ENCODE assay signal across 24 mouse cellular contexts in genomic region chr13:111903361-111903760, GRCm38 (mm10).
DNase-seq lines count a peak whose midpoint lies in the region; ATAC-seq and TF ChIP-seq lines count a peak whose summit lies in the region.
"Had no signal": no experiment of that assay in that cellular context is flagged by ENCODE, and none has a peak within 500 bp of the region (broad histone marks: within the 10 kb centered on the region; RNA-seq: fewer than 3 reads in every experiment).

No protein-coding gene starts in this region.

- no peak for TF ChIP-seq POLR2A in heart, adult 2 months (IDR thresholded peaks at IDR 0.05; ENCODE audit: insufficient read depth, low read depth, low read length)

- no peak for ATAC-seq in liver, embryonic 14.5 days (ENCODE audit: insufficient read depth)
- ATAC-seq in liver, embryonic 12.5 days = no peak
- ATAC-seq: forebrain, embryonic 14.5 days; forebrain, postnatal 0 days; hindbrain, postnatal 0 days; inflammation-experienced regulatory T-cells, adult 6 months had no signal

- H3K79me2 ChIP-seq in heart, adult 2 months (replicated peaks; ENCODE audit: control insufficient read depth, insufficient read depth, low read length) = no peaks in the 10 kb centered on the region

- H3K36me3 ChIP-seq in heart, embryonic 10.5 days = no peaks in the 10 kb centered on the region
- H3K36me3 ChIP-seq in heart, adult 2 months (ENCODE audit: control insufficient read depth, insufficient read depth, low read length) = no peaks in the 10 kb centered on the region
- no peaks in the 10 kb centered on the region for H3K36me3 ChIP-seq in liver, embryonic 14.5 days (replicated peaks; ENCODE audit: control insufficient read depth, insufficient read depth, low read depth)
- no peaks in the 10 kb centered on the region for H3K36me3 ChIP-seq in liver, embryonic 12.5 days
- H3K36me3 ChIP-seq: embryonic facial prominence, embryonic 12.5 days; embryonic facial prominence, embryonic 15.5 days; heart, embryonic 13.5 days had no signal

- no peak for TF ChIP-seq EP300 in heart, adult 2 months (IDR thresholded peaks at IDR 0.05; ENCODE audit: insufficient read depth, low read depth, low read length)
- TF ChIP-seq EP300 in liver, embryonic 14.5 days (IDR thresholded peaks at IDR 0.05; ENCODE audit: low read depth) = no peak

- H3K4me2 ChIP-seq in liver, embryonic 14.5 days (ENCODE audit: low read depth) = no peak overlapping the region
- H3K4me2 ChIP-seq in liver, embryonic 12.5 days = no peak overlapping the region
- H3K4me2 ChIP-seq: embryonic facial prominence, embryonic 12.5 days; embryonic facial prominence, embryonic 15.5 days; heart, embryonic 13.5 days; hindbrain, embryonic 14.5 days had no signal

- no peak overlapping the region for H3K4me3 ChIP-seq in heart, embryonic 10.5 days
- H3K4me3 ChIP-seq in heart, adult 2 months = no peak overlapping the region
- H3K4me3 ChIP-seq in liver, embryonic 14.5 days (ENCODE audit: insufficient read depth in 1 of 2, low read depth in 2 of 2, low read length in 2 of 2) = no peak overlapping the region
- H3K4me3 ChIP-seq in liver, embryonic 12.5 days = no peak overlapping the region
- H3K4me3 ChIP-seq: embryonic facial prominence, embryonic 12.5 days; embryonic facial prominence, embryonic 15.5 days; gastrocnemius, adult 2 months; heart, embryonic 13.5 days had no signal

- H3K27me3 ChIP-seq in heart, embryonic 10.5 days (ENCODE audit: insufficient read depth, poor library complexity, severe bottlenecking) = no peaks in the 10 kb centered on the region
- no peaks in the 10 kb centered on the region for H3K27me3 ChIP-seq in heart, adult 2 months (ENCODE audit: control insufficient read depth, insufficient read depth, low read length)
- no peaks in the 10 kb centered on the region for H3K27me3 ChIP-seq in liver, embryonic 14.5 days (ENCODE audit: control insufficient read depth, insufficient read depth, low read length)
- H3K27me3 ChIP-seq in liver, embryonic 12.5 days (replicated peaks) = no peaks in the 10 kb centered on the region
- H3K27me3 ChIP-seq: embryonic facial prominence, embryonic 12.5 days; embryonic facial prominence, embryonic 15.5 days; heart, embryonic 13.5 days had no signal

- TF ChIP-seq CTCF in heart, adult 2 months (IDR thresholded peaks at IDR 0.05) = no peak
- no peak for TF ChIP-seq CTCF in liver, embryonic 14.5 days (IDR thresholded peaks at IDR 0.05; ENCODE audit: low read depth)

- no peak overlapping the region for H3K9ac ChIP-seq in heart, adult 2 months (ENCODE audit: low read depth, low read length)
- H3K9ac ChIP-seq in liver, embryonic 14.5 days (replicated peaks) = no peak overlapping the region
- no peak overlapping the region for H3K9ac ChIP-seq in liver, embryonic 12.5 days
- H3K9ac ChIP-seq: embryonic facial prominence, embryonic 12.5 days; embryonic facial prominence, embryonic 15.5 days; forebrain, postnatal 0 days; heart, embryonic 13.5 days; hindbrain, embryonic 14.5 days had no signal

- WGBS in heart, embryonic 10.5 days = 43% methylated on average over 2 of the region's 2 CpGs
- WGBS in heart, adult 2 months = 81% methylated on average over 2 of the region's 2 CpGs
- WGBS in liver, embryonic 14.5 days (ENCODE audit: insufficient replicate concordance) = 79% methylated on average over 2 of the region's 2 CpGs
- 76% methylated on average over 2 of the region's 2 CpGs for WGBS in liver, embryonic 12.5 days (ENCODE audit: insufficient replicate concordance)

- H3K9me3 ChIP-seq in heart, embryonic 10.5 days = no peaks in the 10 kb centered on the region
- no peaks in the 10 kb centered on the region for H3K9me3 ChIP-seq in liver, embryonic 14.5 days (ENCODE audit: control insufficient read depth, low read length)
- no peaks in the 10 kb centered on the region for H3K9me3 ChIP-seq in liver, embryonic 12.5 days (replicated peaks)
- H3K9me3 ChIP-seq: embryonic facial prominence, embryonic 12.5 days; embryonic facial prominence, embryonic 15.5 days; heart, embryonic 13.5 days had no signal

- peaks cover 21% of the 10 kb centered on the region for H3K4me1 ChIP-seq in heart, embryonic 10.5 days
- H3K4me1 ChIP-seq in heart, adult 2 months (ENCODE audit: control insufficient read depth, insufficient read depth, low read length) = peaks cover 3% of the 10 kb centered on the region
- peaks cover 14 to 16% of the 10 kb centered on the region in 2 experiments for H3K4me1 ChIP-seq in liver, embryonic 14.5 days (replicated peaks; ENCODE audit: control insufficient read depth in 2 of 2, insufficient read depth in 2 of 2, low read length in 1 of 2)
- H3K4me1 ChIP-seq in liver, embryonic 12.5 days = peaks cover 25% of the 10 kb centered on the region

- intact Hi-C loops in heart, adult 2 months (cut with DNase I) = no loop called here

- peak overlapping the region; percentile 47; the same call in 1 of the 2 replicates for H3K27ac ChIP-seq in heart, embryonic 10.5 days
- no peak overlapping the region for H3K27ac ChIP-seq in heart, adult 2 months
- H3K27ac ChIP-seq in liver, embryonic 14.5 days = peak overlapping the region; percentile 22; the same call in 1 of the 2 replicates
- H3K27ac ChIP-seq in liver, embryonic 12.5 days = no peak overlapping the region; the same call in 1 of the 2 replicates
- H3K27ac ChIP-seq: embryonic facial prominence, embryonic 12.5 days; embryonic facial prominence, embryonic 15.5 days; gastrocnemius, adult 2 months; heart, embryonic 13.5 days; hindbrain, embryonic 14.5 days; hindbrain, postnatal 0 days had no signal

- DNase-seq in heart, embryonic 10.5 days (ENCODE audit: low spot score) = no peak
- no peak for DNase-seq in heart, adult 2 months
- DNase-seq in liver, embryonic 14.5 days (ENCODE audit: low read depth in 3 of 3, low spot score in 3 of 3) = no peak
- peak; percentile 86 for DNase-seq in R1 (ENCODE audit: low read depth, low spot score)
- no peak for DNase-seq in adrenal gland, adult 8-10 months
- DNase-seq: adrenal gland, postnatal 14 days; cerebellum, adult 11 months; cerebellum, adult 2 months; cerebellum, adult 9-11 months; cerebellum, postnatal 25 days; forebrain, postnatal 0 days; gastrocnemius, adult 2 months; gastrocnemius, postnatal 14 days; heart, adult 11 months; heart, postnatal 14 days; heart, postnatal 4 days had no signal

Comparison
In these comparisons a context has a peak if more than half of its experiments do, and no peak if none do; other contexts are left out.
1. H3K27ac ChIP-seq: peak in heart, embryonic 10.5 days (single experiment) and liver, embryonic 14.5 days (single experiment); none in heart, adult 2 months (single experiment) and liver, embryonic 12.5 days (single experiment).